Mouse (Mus musculus): ENCODE data around the gene Sh3d21. TPM values are rescaled to one million over a fixed set of nuclear protein-coding genes. Genes with fewer than 3 reads are reported as not detected.

The Sh3d21 gene
- polyA plus RNA-seq, 1 experiment from 2014 or later = 5.5 TPM

DNA sequence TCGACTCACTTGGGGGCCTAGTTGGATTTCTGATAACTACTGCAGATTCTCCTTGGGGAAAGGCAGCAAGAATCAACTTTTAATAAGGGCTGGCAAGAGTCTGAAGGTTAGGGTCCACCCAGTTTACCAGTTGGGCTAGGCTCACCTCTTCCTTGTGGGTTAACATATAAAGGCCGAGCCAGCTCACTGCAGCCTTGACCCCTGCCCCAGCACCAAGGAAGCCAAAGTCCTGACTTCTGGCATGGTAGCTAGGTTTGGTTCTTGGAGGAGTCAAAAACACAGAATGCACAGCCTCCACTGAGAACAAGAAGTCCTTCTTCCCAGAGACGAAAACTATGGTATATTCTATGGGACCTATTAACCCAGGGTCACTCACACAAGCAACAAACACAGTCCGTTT is 394 bp upstream of the Sh3d21 start:
- H3K9ac ChIP-seq (ENCODE audit: low read length) = no peak overlapping the region
- H3K27ac ChIP-seq (replicated peaks; ENCODE audit: low read depth, low read length) = no peak overlapping the region

GRCm38 (mm10) chr4:126162544-126163066 is 686 bp downstream of the Sh3d21 start:
- H3K27me3 ChIP-seq (ENCODE audit: control insufficient read depth, insufficient read depth, low read length) = no peaks in the 10 kb centered on the region
- no peaks in the 10 kb centered on the region for H3K9me3 ChIP-seq (ENCODE audit: control insufficient read depth, low read length)
- peaks cover 16% of the 10 kb centered on the region; the same call in 1 of the 2 replicates for H3K36me3 ChIP-seq (ENCODE audit: control insufficient read depth, insufficient read depth, low read length)
- WGBS = under 1% methylated on average over 43 of the region's 44 CpGs
- H3K4me3 ChIP-seq (ENCODE audit: low read depth, low read length) = peak overlapping the region; percentile 54
- peak; percentile 93 for ATAC-seq (ENCODE audit: insufficient number of reproducible peaks, low FRiP score, low TSS enrichment, low read depth)
- H3K4me2 ChIP-seq (ENCODE audit: low read depth, severe bottlenecking) = peak overlapping the region; percentile 99
- peak; percentile 88 for DNase-seq (ENCODE audit: low spot score)
- peak overlapping the region; percentile 56 for H3K27ac ChIP-seq (replicated peaks; ENCODE audit: low read depth, low read length)
- H3K4me1 ChIP-seq (ENCODE audit: control insufficient read depth, insufficient read depth, low read length) = peaks cover 9% of the 10 kb centered on the region
- H3K9ac ChIP-seq (ENCODE audit: low read length) = peak overlapping the region; percentile 74

More for the DNA sequence above, 394 bp upstream of the Sh3d21 start:
- 54% methylated on average over 4 of the region's 4 CpGs for WGBS
- Histone ChIP-seq H3K27me3 (ENCODE audit: control insufficient read depth, insufficient read depth, low read length) (no peaks in the 10 kb centered on the region), H3K4me2 (ENCODE audit: low read depth, severe bottlenecking) (peak overlapping the region; percentile 99; the same call in 1 of the 2 replicates), H3K4me3 (ENCODE audit: low read depth, low read length) (no peak overlapping the region), H3K4me1 (ENCODE audit: control insufficient read depth, insufficient read depth, low read length) (peaks cover 9% of the 10 kb centered on the region), H3K36me3 (ENCODE audit: control insufficient read depth, insufficient read depth, low read length) (peaks cover 23% of the 10 kb centered on the region), H3K9me3 (ENCODE audit: control insufficient read depth, low read length) (no peaks in the 10 kb centered on the region)
- ATAC-seq (ENCODE audit: insufficient number of reproducible peaks, low FRiP score, low TSS enrichment, low read depth) (no peak), DNase-seq (ENCODE audit: low spot score) (no peak)

- Histone ChIP-seq H3K4me3 (ENCODE audit: low read depth, low read length) (peak overlapping the region; percentile 54; the same call in 1 of the 2 replicates), H3K4me1 (ENCODE audit: control insufficient read depth, insufficient read depth, low read length) (peaks cover 9% of the 10 kb centered on the region), H3K9ac (ENCODE audit: low read length) (peak overlapping the region; percentile 74), H3K27me3 (ENCODE audit: control insufficient read depth, insufficient read depth, low read length) (no peaks in the 10 kb centered on the region), H3K9me3 (ENCODE audit: control insufficient read depth, low read length) (no peaks in the 10 kb centered on the region), H3K36me3 (ENCODE audit: control insufficient read depth, insufficient read depth, low read length) (peaks cover 14% of the 10 kb centered on the region; the same call in 1 of the 2 replicates), H3K27ac (replicated peaks; ENCODE audit: low read depth, low read length) (no peak overlapping the region), H3K4me2 (ENCODE audit: low read depth, severe bottlenecking) (peak overlapping the region; percentile 99)
- no peak for ATAC-seq (ENCODE audit: insufficient number of reproducible peaks, low FRiP score, low TSS enrichment, low read depth)
- no peak for DNase-seq (ENCODE audit: low spot score)
- WGBS = 64% methylated on average over 9 of the region's 9 CpGs
Measured at GRCm38 (mm10) chr4:126161986-126162385, 1.3 kb downstream of the Sh3d21 start.

GRCm38 (mm10) chr4:126161456-126161855 is 1.8 kb downstream of the Sh3d21 start:
- ATAC-seq (ENCODE audit: insufficient number of reproducible peaks, low FRiP score, low TSS enrichment, low read depth) = no peak
- H3K4me1 ChIP-seq (ENCODE audit: control insufficient read depth, insufficient read depth, low read length) = peaks cover 9% of the 10 kb centered on the region
- 83% methylated on average over 6 of the region's 6 CpGs for WGBS
- H3K9ac ChIP-seq (ENCODE audit: low read length) = no peak overlapping the region
- H3K27me3 ChIP-seq (ENCODE audit: control insufficient read depth, insufficient read depth, low read length) = no peaks in the 10 kb centered on the region
- no peak overlapping the region for H3K27ac ChIP-seq (replicated peaks; ENCODE audit: low read depth, low read length)
- peak overlapping the region; percentile 99; the same call in 1 of the 2 replicates for H3K4me2 ChIP-seq (ENCODE audit: low read depth, severe bottlenecking)
- H3K4me3 ChIP-seq (ENCODE audit: low read depth, low read length) = no peak overlapping the region
- DNase-seq (ENCODE audit: low spot score) = no peak
- H3K9me3 ChIP-seq (ENCODE audit: control insufficient read depth, low read length) = no peaks in the 10 kb centered on the region
- peaks cover 10% of the 10 kb centered on the region; the same call in 1 of the 2 replicates for H3K36me3 ChIP-seq (ENCODE audit: control insufficient read depth, insufficient read depth, low read length)

DNA sequence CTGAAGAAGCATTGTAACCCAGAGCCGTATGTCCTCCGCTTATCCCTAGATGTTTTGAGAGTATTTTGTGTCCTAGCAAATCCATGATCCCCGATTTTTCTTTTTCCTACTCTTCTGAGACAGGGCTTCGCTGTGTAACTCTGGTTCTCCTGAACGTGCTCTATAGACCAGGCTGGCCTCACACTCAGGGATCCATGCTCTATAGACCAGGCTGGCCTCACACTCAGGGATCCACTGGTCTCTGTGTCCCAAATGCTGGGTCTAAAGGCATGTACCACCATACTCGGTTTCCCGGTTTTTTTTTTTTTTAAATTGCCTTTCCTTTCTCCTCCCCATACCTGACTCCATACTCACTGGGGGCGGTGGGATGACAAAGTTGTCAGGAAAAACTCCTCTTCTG is 2.3 kb downstream of the Sh3d21 start:
- no peak overlapping the region for H3K9ac ChIP-seq (ENCODE audit: low read length)
- H3K9me3 ChIP-seq (ENCODE audit: control insufficient read depth, low read length) = no peaks in the 10 kb centered on the region
- peaks cover 9% of the 10 kb centered on the region for H3K4me1 ChIP-seq (ENCODE audit: control insufficient read depth, insufficient read depth, low read length)
- H3K27me3 ChIP-seq (ENCODE audit: control insufficient read depth, insufficient read depth, low read length) = no peaks in the 10 kb centered on the region
- peaks cover 6% of the 10 kb centered on the region; the same call in 1 of the 2 replicates for H3K36me3 ChIP-seq (ENCODE audit: control insufficient read depth, insufficient read depth, low read length)
- ATAC-seq (ENCODE audit: insufficient number of reproducible peaks, low FRiP score, low TSS enrichment, low read depth) (no peak), DNase-seq (ENCODE audit: low spot score) (no peak)
- H3K27ac ChIP-seq (replicated peaks; ENCODE audit: low read depth, low read length) = no peak overlapping the region
- 90% methylated on average over 8 of the region's 8 CpGs for WGBS
- no peak overlapping the region for H3K4me2 ChIP-seq (ENCODE audit: low read depth, severe bottlenecking)
- no peak overlapping the region for H3K4me3 ChIP-seq (ENCODE audit: low read depth, low read length)

- Histone ChIP-seq H3K9me3 (ENCODE audit: control insufficient read depth, low read length) (no peaks in the 10 kb centered on the region), H3K27ac (replicated peaks; ENCODE audit: low read depth, low read length) (no peak overlapping the region), H3K27me3 (ENCODE audit: control insufficient read depth, insufficient read depth, low read length) (no peaks in the 10 kb centered on the region), H3K4me3 (ENCODE audit: low read depth, low read length) (no peak overlapping the region), H3K4me2 (ENCODE audit: low read depth, severe bottlenecking) (no peak overlapping the region), H3K36me3 (ENCODE audit: control insufficient read depth, insufficient read depth, low read length) (no peaks in the 10 kb centered on the region), H3K9ac (ENCODE audit: low read length) (no peak overlapping the region), H3K4me1 (ENCODE audit: control insufficient read depth, insufficient read depth, low read length) (peaks cover 15% of the 10 kb centered on the region)
- ATAC-seq (ENCODE audit: insufficient number of reproducible peaks, low FRiP score, low TSS enrichment, low read depth) (no peak), DNase-seq (ENCODE audit: low spot score) (no peak)
- WGBS = 81% methylated on average over 8 of the region's 8 CpGs
Measured at GRCm38 (mm10) chr4:126159455-126159854, 3.8 kb downstream of the Sh3d21 start.

DNA sequence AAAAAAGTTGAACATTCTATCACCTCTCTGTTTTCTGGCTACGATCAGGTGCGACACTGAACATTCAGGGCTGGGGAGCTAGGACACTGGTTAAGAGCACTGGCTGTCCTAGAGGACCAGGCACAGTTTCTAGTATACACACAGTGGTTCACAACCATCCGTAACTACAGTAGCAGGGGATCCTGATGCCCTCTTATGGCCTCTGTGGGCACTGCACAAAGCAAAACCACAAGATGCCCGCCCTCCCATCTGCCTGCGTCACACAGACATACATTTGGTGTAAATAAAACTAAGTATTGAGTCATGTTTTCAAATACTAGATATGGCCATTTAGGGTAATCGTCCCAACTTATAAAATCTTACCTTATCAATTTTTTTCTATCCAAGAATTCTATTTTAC is 5.7 kb downstream of the Sh3d21 start:
- Histone ChIP-seq H3K9me3 (ENCODE audit: control insufficient read depth, low read length) (no peaks in the 10 kb centered on the region), H3K4me2 (ENCODE audit: low read depth, severe bottlenecking) (no peak overlapping the region), H3K4me1 (ENCODE audit: control insufficient read depth, insufficient read depth, low read length) (peaks cover 11% of the 10 kb centered on the region), H3K36me3 (ENCODE audit: control insufficient read depth, insufficient read depth, low read length) (no peaks in the 10 kb centered on the region), H3K9ac (ENCODE audit: low read length) (no peak overlapping the region), H3K27ac (replicated peaks; ENCODE audit: low read depth, low read length) (no peak overlapping the region), H3K27me3 (ENCODE audit: control insufficient read depth, insufficient read depth, low read length) (no peaks in the 10 kb centered on the region), H3K4me3 (ENCODE audit: low read depth, low read length) (no peak overlapping the region)
- WGBS = 90% methylated on average over 6 of the region's 6 CpGs
- ATAC-seq (ENCODE audit: insufficient number of reproducible peaks, low FRiP score, low TSS enrichment, low read depth) = no peak
- no peak for DNase-seq (ENCODE audit: low spot score)

DNA sequence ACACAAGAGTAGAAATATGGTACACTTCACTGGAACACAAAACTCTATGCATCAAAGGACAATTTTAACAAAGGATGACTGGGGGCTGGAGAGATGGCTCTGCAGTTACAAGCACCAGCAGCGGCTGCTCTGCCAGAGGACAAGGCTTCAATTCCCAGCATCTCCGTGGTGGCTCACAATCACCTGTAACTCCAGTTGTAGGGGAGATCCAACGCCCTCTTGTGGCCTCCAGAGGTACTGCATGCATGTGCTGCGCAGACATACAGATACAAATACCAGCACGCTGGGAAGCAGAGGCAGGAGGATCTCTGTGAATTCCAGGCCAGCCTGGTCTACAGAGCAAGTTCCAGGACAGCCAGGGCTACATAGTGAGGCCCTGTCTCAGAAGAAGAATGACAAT is 6.7 kb downstream of the Sh3d21 start:
- DNase-seq (ENCODE audit: low spot score) = peak; percentile 53
- WGBS = 55% methylated on average over 5 of the region's 5 CpGs

GRCm38 (mm10) chr4:126155869-126156268 is 7.4 kb downstream of the Sh3d21 start:
- 77% methylated on average over 2 of the region's 2 CpGs for WGBS
- Histone ChIP-seq H3K27ac (replicated peaks; ENCODE audit: low read depth, low read length) (peak overlapping the region; percentile 48), H3K4me3 (ENCODE audit: low read depth, low read length) (no peak overlapping the region), H3K9ac (ENCODE audit: low read length) (peak overlapping the region; percentile 32; the same call in 1 of the 2 replicates), H3K36me3 (ENCODE audit: control insufficient read depth, insufficient read depth, low read length) (no peaks in the 10 kb centered on the region), H3K9me3 (ENCODE audit: control insufficient read depth, low read length) (no peaks in the 10 kb centered on the region), H3K4me1 (ENCODE audit: control insufficient read depth, insufficient read depth, low read length) (peaks cover 22% of the 10 kb centered on the region), H3K4me2 (ENCODE audit: low read depth, severe bottlenecking) (no peak overlapping the region), H3K27me3 (ENCODE audit: control insufficient read depth, insufficient read depth, low read length) (no peaks in the 10 kb centered on the region)
- DNase-seq (ENCODE audit: low spot score) (no peak), ATAC-seq (ENCODE audit: insufficient number of reproducible peaks, low FRiP score, low TSS enrichment, low read depth) (no peak)

More for the DNA sequence above, 6.7 kb downstream of the Sh3d21 start:
- Histone ChIP-seq H3K4me2 (ENCODE audit: low read depth, severe bottlenecking) (no peak overlapping the region), H3K27ac (replicated peaks; ENCODE audit: low read depth, low read length) (no peak overlapping the region), H3K9ac (ENCODE audit: low read length) (no peak overlapping the region), H3K4me3 (ENCODE audit: low read depth, low read length) (no peak overlapping the region), H3K27me3 (ENCODE audit: control insufficient read depth, insufficient read depth, low read length) (no peaks in the 10 kb centered on the region), H3K4me1 (ENCODE audit: control insufficient read depth, insufficient read depth, low read length) (peaks cover 15% of the 10 kb centered on the region), H3K9me3 (ENCODE audit: control insufficient read depth, low read length) (no peaks in the 10 kb centered on the region), H3K36me3 (ENCODE audit: control insufficient read depth, insufficient read depth, low read length) (no peaks in the 10 kb centered on the region)
- ATAC-seq (ENCODE audit: insufficient number of reproducible peaks, low FRiP score, low TSS enrichment, low read depth) = no peak
